Mouse (Mus musculus): Measurements from ENCODE around the gene Sf3b5. TPM values are rescaled to one million over a fixed set of nuclear protein-coding genes. Genes with fewer than 3 reads are reported as not detected.
"Not testable (repeated sequence)": the region's sequence is repeated elsewhere in the genome, so short reads cannot be mapped to it uniquely, and the experiment has no call there.

The Sf3b5 gene
- total RNA-seq, 2 experiments from 2014 or later: 13.1 TPM

DNA sequence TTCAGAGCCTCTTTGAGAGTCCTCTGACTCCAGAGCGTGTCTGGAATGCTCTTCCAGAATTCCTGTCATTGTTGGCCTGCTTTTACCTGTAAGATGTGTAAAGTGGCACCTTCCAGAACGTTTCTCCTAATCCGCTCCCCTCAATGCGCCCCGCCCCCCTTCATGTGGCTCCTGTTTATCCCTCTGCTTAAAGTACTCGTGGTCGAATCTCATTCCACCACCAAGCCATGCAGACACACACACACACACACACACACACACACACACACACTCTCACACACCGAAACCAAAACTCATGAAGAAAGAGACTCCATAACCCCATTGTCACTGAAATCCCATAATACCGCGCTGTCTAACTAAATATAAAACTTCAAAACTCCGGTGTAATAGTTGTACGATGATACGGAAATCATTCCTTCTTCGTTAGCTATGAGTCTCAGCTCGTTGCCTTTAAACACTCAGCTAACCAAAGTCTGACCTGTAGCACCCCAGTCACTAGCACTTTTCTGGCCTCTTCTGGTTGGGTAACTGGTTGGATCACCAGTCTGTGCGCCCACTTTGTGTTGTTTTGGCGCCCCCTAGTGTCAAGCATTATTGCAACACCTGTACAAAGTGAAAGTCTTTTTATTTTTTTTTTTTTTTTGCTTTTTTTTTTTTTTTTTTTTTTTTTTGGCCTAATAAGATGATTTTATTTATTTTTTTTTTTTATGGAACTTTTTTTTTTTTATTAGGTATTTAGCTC, 8.2 kb upstream of the Sf3b5 start:
- peak; percentile 59 to 77 for DNase-seq (ENCODE audit: low spot score in 2 of 2)

DNA sequence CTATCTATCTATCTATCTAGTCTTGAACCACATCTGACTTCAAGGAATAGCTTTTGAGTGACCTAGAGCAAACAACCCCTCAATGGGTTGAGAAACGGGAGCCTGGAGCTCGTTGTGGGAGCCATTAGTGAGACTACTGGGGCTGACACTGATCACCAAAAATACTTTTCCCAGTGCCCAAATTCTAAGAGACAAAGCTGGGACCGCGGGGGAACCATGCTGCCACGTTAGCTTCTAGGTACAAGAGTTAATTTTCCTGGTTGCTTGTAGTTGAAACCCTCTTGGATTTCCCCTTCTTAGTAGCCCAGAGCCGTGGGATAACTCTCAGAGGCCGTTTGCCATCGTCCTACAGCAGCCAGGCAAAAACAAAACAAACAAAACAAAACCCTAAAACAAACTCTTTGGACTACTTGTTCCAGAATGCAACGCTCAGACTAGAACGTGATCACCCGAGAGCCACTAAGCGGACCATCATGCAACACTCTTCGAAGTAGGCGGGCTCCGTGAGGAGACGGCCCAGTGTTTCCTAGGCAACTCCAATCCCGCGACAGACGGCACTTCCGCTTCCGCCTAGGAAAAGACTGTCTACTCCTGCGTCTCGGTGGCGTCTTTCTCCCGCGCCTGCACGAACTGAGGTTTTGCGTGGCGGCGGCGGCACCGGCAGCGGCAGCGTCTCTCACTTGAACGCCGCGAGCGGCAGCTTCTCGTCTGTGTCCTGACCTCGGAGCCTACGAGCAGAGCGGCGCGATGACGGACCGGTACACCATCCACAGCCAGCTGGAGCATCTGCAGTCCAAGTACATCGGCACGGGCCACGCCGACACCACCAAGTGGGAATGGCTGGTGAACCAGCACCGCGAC, 3.0 kb downstream of the Sf3b5 start:
- DNase-seq (ENCODE audit: low spot score in 2 of 2): peak; percentile 72 to 85

DNA sequence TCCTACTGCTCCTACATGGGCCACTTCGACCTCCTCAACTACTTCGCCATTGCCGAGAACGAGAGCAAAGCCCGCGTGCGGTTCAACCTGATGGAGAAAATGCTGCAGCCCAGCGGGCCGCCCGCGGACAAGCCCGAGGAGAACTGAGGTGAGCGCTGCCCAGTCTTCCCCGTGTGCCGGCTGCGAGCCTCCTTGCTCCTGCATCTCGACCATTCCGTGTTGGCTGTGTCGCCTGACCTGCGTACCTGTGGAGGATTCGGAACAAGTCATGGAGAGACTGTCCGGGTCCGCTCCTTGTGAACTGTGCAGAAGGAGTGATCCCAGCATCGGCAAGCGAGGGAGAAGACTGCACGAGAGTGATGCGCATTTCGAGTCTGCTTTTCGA, 3.6 kb downstream of the Sf3b5 start:
- no peak for DNase-seq (ENCODE audit: low spot score in 2 of 2)

DNA sequence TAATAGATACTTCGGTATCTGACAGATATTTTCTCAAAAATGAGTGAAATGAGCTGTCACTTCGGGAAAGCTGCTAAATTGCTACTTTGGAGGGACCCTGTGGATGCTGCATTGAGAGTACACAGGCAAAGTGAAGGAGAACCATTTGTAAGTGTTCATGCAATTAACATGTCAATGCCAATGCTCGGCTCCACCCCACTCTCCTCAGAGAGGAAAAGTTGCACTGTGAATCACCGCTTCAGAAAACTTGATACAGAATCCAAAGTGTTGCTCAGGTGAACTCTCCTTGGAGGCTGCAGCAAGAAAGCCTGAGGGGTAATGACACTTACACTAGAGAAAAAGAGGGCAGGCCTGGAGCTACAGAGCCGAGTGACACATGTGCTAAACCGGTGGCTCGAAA, 8.9 kb downstream of the Sf3b5 start:
- no peak for DNase-seq (ENCODE audit: low spot score in 2 of 2)

DNA sequence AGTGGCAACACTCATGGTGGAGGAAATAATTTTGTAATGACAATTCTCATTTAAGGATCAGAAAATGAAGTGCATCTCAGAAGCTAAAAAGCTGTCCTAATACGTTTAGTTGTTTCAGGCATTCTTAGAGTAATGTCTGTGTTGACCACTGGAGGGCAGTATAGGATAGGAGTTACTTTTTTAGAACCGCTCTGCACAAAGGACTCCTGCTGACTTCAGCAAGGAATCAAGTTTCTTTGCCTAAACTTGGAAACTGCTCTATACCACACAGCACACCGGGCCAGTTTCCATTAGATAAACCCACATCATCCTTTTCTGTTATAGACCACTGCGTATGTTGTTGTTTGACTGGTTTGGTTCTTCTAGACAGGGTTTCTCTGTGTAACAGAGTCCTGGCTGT, 11.4 kb downstream of the Sf3b5 start:
- DNase-seq (ENCODE audit: low spot score in 2 of 2): no peak

DNA sequence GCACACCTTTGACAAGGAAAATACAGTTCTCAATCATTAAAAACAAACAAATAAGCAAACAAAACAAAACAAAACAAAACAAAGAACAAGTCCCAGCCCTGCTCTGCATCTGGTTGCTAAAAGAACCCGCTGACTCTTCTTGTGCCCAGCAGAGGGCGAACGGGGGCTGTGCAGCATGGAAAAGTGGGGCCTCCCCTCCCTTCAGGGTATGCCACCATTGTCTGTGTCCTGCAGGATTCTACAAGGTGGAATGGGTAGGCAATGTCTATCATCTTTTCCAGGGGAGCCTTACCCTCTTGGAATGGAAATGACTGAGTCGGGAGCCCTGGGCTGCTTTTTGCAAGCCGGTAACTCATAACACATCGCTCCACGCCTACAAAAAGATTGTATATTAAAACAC, 13.4 kb downstream of the Sf3b5 start:
- no peak for DNase-seq (ENCODE audit: low spot score in 2 of 2)

DNA sequence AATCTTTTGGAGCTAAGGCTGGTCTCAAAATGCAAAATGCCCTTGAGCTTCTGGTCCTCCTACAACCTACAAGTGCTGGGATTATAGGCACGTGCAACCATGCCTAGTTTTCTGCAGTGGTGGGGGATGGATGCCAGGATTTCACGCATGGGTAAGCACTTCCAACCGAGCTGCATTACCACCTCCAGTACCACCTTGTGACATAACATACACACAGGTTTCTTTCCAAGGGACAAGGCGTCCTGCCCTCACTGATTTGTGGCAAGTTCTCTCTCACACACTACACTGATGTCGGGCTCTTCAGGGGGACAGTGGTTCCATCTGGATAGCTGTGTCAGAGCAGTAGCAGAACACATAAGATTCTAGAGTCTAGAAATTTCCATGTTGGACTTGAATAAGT, 13.9 kb downstream of the Sf3b5 start:
- no peak for DNase-seq (ENCODE audit: low spot score in 2 of 2)

DNA sequence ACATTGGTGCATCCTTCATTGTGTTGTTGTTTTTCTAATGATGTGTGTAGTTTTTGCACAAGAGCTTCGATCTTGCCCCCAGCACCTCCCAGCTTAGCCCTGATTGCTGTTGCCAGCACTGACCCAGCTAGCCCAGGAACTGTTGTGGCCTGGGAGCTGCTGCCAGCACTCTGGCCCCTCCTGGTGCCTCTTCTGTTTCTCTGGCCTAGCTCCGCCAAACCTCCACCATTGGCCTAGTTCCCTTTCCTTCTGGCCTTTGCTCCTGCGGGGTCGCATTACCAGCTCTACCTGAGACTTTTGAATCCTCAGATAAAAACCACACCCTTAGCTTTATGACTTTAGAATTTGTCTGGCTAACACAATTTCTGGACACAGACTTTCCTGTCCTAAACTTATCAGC, 17.0 kb downstream of the Sf3b5 start:
- DNase-seq (ENCODE audit: low spot score in 2 of 2): no peak

DNA sequence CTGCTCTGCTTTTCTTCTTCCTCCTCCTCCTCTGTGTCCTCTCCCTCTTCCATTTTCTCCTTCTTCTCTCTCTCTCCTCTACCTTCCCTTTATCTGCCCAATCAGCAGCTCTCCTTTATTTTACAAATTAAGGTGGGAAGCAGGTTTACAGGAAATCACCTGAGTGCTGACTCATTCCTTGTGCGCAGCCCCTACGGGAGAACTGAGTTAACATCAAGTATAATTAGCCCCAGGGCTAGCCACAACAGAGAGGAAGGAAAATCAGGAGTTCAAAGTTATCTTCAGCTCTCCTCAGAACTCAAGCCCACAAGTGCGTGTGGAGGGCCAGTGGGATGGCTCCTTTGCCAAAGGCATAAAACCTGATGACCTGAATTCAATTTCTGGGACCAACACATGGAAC, 18.8 kb downstream of the Sf3b5 start:
- not testable (repeated sequence) for DNase-seq (ENCODE audit: low spot score in 2 of 2)

DNA sequence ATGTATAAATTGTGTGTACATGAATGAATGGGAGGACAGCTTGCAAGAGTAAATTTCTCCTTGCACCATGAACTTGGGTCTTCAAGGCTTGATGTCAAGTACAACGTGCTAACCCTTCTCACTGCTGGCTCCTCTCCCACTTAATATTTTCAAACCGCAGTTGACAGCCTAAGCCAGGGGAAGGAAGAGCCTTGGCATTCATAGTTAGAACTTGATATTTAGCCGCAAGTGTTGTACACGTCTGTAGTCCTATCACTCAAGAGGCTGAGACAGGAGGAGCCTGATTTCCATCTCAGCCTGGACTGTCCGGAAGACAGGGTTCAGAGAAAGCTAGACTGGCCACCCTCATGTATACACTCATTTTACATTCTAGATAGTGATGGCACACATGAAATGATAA, 22.6 kb downstream of the Sf3b5 start:
- no peak for DNase-seq (ENCODE audit: low spot score in 2 of 2)

DNA sequence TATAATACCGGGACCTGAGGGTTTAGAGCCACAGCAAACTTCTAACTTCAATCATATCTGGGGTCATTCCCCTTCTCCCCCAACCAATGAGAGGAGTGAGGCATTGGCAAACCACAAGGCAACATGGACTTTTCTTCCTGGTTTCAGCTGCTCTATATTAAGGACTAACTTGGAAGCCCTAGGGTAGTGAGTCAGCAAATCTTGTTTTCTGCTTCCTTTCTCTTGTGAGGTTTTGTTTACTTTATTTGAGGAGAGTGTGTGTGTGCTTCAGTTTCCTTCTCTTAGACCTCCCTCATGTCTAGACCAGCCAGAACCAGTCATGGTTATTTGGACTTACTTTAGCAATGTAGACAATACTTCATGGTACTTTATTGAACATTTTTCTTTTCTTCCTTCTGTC, 23.1 kb downstream of the Sf3b5 start:
- DNase-seq (ENCODE audit: low spot score in 2 of 2): no peak

DNA sequence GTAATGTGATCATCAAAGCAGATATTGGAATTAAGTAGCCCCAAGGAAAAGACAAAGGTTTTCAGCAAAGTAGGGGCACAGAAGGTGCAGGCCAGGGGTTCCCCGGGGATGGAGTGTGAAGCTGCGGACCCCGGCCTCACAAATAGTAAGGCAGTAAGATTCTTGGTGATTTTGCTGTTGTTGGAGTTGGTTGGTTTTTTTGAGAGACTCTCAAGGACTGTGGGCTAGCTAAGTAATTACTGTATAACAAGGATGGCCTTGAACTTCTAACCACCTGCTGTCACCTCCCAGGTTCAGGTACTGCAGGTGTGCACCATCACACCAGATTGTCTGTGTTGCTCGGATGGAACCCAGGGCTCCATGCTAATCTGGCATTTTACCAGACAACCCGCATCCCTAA, 24.3 kb downstream of the Sf3b5 start:
- no peak for DNase-seq (ENCODE audit: low spot score in 2 of 2)

DNA sequence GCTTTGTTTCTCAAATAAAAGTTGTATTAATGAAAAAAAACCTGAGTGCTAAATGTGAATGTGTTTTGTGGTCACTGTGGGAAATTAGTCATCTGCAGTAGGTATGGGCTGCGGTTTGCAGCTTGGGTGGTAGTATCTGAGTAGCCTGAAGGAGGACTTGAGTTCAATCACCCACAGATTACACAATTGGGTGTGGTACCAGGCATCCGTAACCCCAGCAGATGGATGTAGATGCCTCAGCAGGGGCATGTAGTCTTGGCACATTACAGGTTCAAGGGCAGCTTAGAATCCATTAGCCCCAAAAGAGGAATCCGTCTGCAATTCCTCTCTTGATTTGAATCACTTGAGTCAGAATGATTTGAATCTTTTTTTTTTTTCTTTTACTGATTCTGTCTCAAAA, 30.1 kb downstream of the Sf3b5 start:
- DNase-seq (ENCODE audit: low spot score in 2 of 2): no peak

DNA sequence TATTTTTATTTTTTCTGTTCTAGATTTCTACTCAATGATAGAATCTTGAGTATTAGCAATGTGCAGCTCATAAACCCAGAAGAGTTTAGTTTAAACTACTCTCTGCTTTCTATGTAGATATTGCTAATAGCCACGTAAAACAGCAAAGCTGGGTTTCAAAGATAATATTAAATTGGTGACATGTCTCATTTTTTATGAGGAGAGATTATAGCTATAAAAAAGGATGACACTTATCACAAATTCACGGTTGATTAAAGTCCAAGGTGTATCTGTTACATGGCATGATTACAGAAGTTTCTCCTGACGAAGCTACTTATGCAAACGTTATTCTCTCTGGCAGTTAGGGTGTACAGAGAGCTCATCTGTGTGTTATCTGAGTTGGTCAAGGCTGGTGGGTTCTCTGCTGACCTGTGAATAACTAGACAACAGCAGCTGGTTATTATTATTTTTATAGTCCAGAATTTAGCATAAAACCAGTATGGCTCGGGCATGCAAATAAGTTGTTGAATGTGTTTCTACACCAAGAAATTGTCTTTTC, 34.6 kb downstream of the Sf3b5 start:
- no peak for DNase-seq (ENCODE audit: low spot score in 2 of 2)

DNA sequence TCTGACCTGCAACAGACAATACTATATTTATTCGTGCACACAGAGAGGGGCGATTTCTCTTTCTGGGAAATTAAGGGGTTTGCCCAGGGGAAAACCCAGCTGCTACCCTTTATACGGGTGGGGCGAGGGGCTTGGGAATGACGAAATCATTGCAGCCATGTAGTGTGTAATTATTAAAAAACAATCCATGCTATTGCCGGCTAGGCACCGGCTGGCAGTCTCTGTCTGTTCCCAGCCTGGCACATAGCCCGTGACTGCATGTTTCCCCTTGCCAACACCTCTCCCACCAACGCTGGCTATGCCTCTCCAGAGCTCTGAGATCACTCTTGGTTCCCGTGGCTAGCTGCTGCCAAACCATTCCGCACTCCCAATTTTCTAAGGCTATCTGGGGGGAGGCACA, 39.5 kb downstream of the Sf3b5 start:
- DNase-seq (ENCODE audit: low spot score in 2 of 2): no peak

DNA sequence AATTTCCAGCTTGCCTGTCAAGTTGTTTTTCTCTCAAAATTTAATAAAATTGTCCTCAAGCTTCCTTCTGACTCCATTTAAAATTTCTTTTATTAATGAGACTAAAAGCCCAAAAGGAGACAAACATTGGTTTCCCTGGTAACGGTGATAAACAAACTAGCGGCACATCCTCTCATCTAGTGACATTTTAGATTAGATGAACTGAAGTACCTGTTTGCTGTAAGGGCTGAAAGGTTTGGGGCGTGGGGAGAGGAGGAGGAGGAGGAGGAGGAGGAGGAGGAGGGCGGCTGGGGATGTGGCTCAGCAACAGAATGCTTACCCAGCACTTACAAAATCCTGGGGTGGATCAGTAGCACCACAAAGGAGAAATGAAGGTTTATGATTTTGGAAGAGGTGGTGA, 42.7 kb downstream of the Sf3b5 start:
- no peak for DNase-seq (ENCODE audit: low spot score in 2 of 2)

DNA sequence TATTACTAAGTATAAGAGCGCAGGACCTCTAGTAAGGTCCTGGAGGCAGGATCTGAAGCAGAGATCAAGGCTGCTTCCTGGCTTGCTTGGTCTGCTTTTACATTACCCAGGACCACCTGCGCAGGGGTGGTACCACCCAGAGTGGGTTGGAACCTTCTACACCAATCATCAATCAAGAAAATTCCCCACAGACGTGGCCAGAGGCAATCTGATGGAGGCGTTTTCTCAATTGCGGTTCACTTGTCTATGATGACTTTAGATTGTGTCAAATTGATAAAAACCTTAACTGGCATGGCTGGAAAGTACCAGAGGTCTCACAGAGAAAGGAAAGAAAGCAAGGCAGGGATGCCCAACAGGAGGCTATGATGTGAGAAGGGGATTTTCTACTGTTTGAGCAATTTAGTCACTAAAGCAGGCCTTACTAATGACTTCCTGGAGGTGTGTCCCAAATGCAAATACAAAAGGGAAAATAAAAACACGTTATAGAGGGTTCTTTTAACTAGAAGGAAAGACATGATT, 51.8 kb downstream of the Sf3b5 start:
- no peak for DNase-seq (ENCODE audit: low spot score in 2 of 2)

Other genes with a start within 250 kb of the Sf3b5 start
- gene Utrn, start 136.0 kb upstream of the Sf3b5 start, total RNA-seq (2021): 100 to 1,000 TPM in 1 of 2 experiments, 10 to 100 TPM in 1; 91.1 to 101 TPM
- gene Stx11, start 41.0 kb upstream of the Sf3b5 start, total RNA-seq (2021): 1 to 10 TPM; 8.4 to 9.7 TPM
- 100 to 1,000 TPM; 111 to 114 TPM for gene Plagl1, start 55.2 kb downstream of the Sf3b5 start, total RNA-seq (2021)
- gene Zc2hc1b, start 172.7 kb downstream of the Sf3b5 start, total RNA-seq (2021): not detected
- gene Ltv1, start 187.8 kb downstream of the Sf3b5 start, total RNA-seq (2021): 10 to 100 TPM; 37.1 to 38.6 TPM

All from adrenal gland, postnatal 4 days (tissue).